Mouse (Mus musculus) right cerebral cortex, postnatal 14 days (tissue): ENCODE results near the gene Stx16.

Experiments used
- DNase-seq: peaks from one replicate; pipeline ENCODE4 v3.0.0; 2022

The Stx16 gene

DNA sequence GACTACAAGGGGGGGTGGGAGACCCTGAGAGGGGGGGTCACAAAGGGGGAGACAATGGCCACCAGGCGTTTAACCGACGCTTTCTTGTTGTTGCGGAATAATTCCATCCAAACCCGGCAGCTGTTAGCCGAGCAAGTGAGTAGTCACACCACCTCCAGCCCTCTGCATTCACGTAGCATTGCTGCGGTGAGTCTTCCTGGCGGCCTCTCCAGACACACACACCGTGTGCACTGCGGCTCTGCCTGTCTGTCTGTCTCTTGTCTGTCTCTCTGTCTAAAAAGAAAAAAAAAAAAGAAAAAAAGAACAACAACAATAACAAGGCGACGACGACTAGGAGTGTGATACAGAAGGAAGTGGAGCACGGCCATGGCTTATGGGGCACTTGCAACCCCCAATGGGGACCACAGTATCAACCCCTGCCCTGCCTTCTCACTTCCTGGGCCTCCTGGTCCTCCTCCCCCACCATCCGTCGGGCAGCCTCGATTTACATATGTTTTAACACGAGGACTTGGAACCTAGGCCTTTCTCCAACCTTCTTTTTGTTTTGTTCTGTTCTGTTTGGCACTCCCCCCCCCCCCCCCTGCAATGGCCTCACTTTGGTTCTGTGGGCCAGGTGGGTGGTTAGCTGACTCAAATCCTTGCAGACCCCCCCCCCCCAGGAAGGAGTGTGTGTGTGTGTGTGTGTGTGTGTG, 1.0 kb downstream of the Stx16 start:
- no peak for DNase-seq

- DNase-seq: no peak
Measured at GRCm38 (mm10) chr2:174077776-174078338, 1.7 kb downstream of the Stx16 start.

DNA sequence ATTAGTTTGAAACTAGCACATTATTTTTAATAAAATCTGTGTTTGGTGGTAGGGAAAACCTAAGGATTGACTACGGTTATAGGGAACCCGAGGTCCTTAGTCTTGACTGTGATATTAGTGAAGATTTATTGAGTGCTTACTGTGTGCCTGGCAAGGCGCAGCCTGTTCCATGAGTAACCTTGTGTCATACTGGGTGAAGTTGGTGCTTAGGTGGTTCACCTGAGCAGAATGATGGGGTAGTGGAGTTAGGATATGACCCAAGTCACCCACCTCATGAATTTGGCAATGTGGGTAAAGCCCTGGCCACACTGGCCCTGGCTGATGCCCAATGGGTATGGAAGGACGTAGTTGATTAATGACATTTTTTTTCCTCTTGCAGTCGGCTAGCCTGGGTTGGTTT, 5.7 kb downstream of the Stx16 start:
- DNase-seq: no peak

DNA sequence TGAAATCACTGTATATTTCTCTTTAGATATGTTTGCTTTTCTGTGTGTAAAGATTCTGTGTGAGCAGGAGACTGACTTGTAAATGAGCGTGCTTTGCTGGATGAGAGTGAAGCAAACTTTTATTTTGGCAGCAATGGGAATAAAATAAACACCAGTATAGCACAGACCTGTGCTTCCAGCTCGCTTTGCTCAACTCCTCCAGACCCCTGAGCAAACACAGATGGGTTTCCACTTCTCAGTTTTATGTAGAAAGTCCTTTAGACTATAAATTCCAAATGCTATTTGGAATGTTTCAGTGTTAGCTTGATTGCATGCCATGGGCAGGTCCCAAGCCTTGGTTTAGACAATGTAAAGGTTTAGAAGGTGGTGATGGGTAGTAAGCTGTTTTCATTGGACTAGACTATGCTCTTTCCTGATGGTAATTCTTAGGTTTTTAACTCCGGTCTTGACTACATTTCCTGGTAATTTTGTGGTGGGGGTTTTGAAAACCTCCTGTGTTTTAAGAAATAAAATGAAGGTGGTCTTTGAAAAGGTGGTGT, 6.3 kb downstream of the Stx16 start:
- no peak for DNase-seq

DNA sequence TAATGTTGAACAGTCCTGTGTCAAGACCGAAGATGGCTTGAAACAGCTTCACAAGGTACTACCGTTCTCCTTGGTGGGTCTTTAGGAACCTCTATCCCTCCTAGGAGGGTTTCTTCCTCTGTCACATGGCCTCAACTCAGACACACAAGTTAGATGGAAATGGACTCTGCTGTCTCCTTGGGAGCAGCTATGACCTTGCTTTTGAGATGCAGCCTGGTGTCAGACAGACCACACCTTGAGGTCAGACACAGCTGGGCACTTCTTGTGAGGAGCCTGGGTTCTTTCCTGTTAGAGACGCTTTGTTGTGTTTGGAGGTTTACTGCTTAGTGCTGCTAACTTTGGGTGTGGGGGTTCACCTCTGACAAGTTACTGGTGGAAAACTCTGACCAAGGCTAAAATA, 19.0 kb downstream of the Stx16 start:
- no peak for DNase-seq

DNA sequence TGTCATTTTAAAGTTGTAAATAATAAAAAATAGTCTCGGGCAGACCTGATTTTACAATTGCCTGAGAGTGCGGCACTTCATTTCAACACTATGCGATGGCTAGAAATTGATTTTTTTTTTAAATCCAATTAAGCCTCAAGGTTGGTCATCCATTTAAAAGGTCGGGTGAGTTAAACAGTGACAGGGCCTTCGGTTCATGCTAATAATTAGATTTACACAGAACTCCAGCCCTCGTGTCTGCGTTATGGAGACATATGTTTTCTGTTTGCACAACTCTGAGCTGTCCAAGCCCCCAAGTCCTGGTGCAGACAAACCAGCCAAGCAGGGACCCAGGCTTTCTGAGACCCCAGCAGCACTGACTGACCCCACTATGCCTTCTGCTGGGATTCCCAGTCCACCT, 26.3 kb downstream of the Stx16 start:
- DNase-seq: no peak

DNA sequence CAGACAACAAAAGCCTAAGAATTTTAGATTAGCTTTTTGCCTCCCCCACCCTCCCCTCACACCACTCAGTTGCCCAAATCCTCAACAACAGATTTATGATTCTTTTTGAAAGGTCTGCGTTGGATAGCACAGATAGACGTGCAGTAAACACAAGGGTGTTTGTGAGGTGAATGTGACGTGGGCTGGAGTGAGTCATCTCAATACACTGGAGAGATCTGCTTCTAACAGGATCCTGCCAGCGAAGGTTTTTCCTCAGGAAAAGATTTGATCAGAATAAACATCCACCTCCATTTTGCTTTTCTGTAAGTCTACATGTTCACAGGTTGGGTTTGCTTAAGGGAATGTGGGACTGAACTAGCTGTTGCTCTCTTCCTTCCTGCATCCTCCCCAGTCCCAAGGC, 27.4 kb downstream of the Stx16 start:
- no peak for DNase-seq

DNA sequence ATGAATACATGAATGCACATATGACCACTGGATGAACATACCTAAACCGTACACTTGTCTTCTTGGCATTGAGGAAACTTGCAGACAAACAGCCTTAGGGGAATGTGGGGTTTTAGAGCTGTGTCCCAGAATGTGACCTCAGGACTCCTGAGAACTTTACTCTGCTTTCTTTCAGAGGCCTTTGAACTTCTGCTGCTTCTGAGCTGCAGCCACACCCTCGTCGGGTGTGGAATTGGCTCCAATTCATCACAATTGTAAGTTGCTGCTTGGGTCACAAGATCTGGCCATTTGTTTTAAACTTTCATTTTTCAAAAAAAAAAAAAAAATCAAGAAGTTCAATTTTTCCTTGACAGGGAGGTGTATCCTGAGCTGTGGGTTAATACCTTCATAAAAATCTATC, 31.3 kb downstream of the Stx16 start:
- DNase-seq: no peak

- peak; percentile 65 for DNase-seq
Measured at GRCm38 (mm10) chr2:174109991-174110782, 34.1 kb downstream of the Stx16 start, which contains the start of gene Npepl1. Gene Npepl1, plus strand, starts transcription at chr2:174110349.

DNA sequence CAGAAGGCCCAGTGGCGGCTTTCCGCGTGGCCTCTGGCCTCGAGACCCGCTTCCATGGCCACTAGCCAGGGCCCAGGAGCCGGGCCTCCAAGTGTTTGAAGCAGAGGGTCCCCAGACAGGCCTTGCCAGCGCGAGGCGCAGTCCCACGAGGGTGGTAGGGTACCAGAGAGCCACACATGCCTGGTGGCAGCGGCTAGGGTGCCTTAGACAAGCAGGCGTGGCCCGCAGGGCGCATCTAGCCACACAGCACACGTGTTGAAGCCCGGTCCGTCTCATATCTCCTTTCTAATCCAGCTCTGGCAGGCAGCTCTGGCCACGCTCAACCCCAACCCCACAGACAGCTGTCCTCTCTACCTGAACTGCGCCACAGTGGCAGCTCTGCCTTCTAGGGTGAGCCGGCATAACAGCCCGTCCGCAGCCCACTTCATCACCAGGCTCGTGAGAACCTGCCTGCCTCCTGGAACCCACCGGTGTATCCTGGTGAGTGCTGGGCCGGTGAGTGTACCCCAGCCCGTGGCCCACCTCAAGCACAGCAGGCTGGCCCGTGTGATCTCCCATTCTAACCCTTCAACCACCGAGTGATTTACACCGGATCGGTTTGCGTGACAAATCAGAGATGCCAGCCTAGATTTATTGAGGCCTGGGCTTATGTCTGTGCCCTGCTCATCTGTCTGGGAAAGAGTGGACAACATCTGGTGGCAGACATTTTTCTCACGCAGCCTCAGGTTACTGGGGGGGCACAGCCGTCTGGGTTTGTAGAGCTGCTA, 34.9 kb downstream of the Stx16 start:
- no peak for DNase-seq

GRCm38 (mm10) chr2:174112931-174113330, 36.8 kb downstream of the Stx16 start:
- DNase-seq: no peak

DNA sequence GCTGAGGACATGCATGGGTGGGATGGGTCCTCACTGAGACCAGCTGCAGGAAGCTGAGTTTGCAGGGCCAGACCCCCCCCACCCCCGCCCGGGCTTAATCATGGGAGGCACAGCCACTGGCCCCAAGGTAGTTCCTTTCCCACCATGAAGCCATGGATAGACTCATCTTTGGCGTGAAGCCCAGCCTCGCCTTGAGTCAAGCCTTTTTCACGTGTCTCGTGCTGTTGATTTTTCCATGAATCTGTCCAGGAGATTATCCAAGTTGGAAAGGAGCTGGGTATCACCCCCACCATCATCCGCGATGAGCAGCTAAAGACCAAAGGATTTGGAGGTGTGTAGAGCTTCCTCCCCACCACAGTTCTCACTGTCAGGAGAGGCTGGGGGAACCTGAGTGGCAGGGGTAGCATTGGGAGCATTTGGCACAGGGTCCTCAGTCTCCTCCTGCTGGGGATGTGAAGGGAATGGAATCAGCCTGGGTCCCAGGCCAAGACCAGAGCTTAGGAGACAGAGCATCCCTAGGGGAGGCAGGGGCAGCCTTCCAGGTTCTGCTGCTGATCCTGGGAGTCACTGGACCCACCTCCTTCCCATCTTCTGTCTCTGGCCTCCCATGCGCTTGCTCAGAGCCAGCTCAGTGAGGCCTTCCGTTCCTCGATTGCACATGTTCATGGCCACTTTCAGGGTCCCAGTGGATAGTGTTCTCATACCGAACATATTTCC, 38.2 kb downstream of the Stx16 start:
- DNase-seq: peak; percentile 29

DNA sequence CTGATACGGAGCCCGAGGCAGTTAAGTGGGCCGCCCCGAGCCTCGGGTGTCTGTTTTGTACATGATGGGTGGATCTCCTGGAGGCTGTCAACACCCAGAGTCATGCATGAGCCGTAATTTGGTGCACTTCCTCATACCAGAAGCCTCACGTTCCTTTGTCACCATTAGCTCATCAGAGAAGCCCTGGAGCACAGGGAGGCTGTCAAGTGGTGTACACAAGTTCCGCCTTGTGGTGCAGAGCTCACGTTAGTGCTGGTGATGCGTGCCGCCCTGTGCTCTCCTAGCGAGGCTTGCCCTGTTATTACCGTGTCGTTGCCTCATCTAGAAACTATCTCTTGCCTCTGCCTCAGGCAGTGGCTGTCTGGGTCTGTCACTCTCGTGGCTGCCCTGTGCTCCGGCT, 40.8 kb downstream of the Stx16 start:
- DNase-seq: no peak

DNA sequence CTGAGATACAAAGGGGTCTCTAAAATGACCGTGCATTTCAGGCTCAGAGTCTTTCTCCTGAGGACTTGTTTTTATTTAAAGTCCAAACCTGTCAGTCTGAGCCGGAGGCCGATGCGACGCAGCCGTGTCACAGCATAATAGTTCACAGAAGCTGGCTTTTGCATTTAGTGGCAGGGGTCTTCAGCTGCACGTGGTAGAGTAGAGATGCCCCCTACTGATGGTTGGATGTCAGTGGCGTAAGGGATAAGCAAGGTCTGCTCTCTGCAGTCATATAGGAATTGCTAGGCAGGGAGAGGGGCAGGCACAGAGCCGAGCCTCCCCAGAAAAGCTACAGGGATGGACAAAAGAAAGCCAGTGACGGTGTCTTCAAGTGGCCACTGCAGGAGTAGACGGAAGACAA, 42.0 kb downstream of the Stx16 start:
- DNase-seq: no peak

GRCm38 (mm10) chr2:174119259-174119658, 43.2 kb downstream of the Stx16 start:
- DNase-seq: no peak

GRCm38 (mm10) chr2:174120631-174121030, 44.5 kb downstream of the Stx16 start:
- no peak for DNase-seq

DNA sequence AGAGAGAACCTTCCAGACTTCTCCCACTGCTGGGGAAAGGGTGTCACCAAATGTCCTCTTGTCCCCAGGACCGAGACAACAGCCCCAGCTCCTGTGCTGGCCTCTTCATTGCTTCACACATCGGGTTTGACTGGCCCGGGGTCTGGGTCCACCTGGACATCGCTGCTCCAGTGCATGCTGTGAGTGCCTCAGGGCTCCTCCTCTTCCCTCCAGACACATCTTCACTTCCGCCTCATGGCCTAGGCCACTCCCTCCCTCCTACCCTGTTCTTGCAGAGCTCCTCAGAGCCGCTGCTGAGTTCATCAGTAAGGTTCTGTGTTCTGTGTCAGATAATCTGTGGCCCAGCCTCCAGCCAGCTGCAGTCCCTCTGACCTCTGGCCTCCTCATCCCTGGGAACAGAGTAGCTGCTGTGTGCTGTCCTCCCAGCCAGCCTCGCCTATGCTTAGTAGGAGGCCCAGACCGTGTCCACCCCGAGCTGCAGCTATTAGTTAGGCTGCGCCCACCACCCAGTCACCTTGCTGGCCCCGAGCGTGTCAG, 45.4 kb downstream of the Stx16 start:
- no peak for DNase-seq

GRCm38 (mm10) chr2:174122331-174122730, 46.2 kb downstream of the Stx16 start:
- no peak for DNase-seq

DNA sequence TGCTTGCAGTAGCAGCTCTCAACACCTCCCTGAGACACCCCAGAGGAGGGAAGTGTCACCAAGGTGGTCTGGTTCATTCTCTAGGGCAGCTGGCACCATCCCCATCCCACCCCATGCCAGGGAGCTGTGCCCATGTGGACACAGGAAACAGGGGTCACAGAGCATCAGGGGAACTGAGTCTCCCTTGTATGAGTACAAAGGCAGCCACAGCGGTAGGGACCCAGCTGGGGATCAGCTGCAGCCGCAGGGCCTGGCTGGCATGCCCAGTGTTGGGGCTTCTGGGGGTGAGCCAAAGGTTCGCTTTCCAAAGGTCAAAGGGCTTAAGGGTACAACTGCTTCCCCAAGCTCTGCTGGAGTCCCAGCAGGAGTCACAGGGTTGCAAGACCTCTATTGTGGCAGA, 47.6 kb downstream of the Stx16 start:
- DNase-seq: no peak

DNA sequence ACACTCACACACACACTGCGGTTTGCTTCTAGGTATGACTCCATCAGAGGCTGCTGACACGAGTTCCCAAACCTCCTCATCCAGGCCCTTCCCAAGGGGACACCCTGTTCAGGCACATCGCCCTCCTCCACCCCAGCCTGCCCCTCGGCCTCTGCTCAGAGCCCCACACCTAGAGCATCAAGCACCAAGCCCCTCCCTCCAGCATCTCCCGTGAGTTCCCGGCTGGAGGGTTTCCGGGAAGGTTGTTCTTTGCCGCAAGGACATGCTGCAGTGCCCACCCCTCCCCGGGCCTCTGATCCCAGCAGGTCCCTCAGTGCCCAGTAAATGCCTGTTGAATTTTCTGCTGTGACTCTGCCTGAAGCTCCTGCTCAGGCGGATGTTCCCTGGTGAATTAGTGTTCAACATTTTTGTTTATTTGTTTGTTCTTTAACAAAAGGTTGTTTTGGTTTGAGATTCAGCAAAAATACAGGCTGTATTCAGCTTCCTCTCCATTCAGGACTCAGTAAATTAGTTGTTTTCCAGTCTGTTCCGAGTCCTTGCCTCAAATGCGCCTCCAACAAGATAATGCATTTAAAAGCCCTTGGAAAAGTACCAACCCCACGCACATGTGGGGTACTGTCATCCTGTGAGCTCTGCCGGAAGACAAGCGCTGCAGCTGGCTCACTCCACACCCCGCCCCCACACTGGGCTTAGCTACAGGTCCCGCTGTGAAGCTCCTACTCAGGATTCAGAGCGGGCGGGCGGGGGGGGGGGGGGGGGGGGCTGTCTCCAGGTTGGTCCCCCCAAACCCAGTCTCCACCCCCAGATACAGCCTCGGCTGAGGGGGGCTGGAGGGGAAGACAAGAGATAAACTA, 50.6 kb downstream of the Stx16 start:
- DNase-seq: peak; percentile 85

- DNase-seq: no peak
Measured at GRCm38 (mm10) chr2:174127376-174127713, 51.2 kb downstream of the Stx16 start.
